Mouse (Mus musculus) embryo, embryonic 11.5 days (tissue): ENCODE data around the gene Fam120a.

Source experiments
- DNase-seq: peaks from one replicate; pipeline ENCODE4 v3.0.0-alpha.2; 2012; ENCODE audit warnings: low read depth, low spot score

Gene Fam120a

DNA sequence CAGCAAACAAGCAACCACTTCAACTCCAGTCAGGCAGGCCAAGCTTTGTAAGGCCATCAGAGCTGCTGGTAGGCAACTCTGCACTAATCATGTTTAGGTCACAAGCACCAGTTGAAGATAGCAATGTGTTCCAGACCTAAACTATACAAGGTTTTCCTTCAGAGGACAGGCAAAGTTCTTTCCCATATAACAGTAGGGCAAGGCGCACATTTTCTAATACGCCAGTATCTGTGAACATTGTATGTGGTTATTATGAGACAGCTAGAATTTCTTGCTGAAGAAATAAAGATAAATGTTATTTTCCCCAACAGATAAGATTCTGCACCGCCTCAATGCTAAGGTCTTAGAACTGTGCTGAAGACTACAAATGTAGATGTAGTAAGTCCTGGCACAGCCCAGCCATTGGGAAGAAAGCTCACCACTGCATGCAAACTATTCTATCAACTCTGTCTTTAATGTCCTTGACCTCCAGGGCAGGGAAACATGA lies 50.7 kb downstream of the Fam120a start:
- DNase-seq, result no peak

GRCm38 (mm10) chr13:48913680-48914079 lies 54.1 kb downstream of the Fam120a start:
- no peak for DNase-seq

GRCm38 (mm10) chr13:48913141-48913540 lies 54.7 kb downstream of the Fam120a start:
- DNase-seq, result no peak

GRCm38 (mm10) chr13:48911426-48911825 lies 56.4 kb downstream of the Fam120a start:
- no peak for DNase-seq

DNA sequence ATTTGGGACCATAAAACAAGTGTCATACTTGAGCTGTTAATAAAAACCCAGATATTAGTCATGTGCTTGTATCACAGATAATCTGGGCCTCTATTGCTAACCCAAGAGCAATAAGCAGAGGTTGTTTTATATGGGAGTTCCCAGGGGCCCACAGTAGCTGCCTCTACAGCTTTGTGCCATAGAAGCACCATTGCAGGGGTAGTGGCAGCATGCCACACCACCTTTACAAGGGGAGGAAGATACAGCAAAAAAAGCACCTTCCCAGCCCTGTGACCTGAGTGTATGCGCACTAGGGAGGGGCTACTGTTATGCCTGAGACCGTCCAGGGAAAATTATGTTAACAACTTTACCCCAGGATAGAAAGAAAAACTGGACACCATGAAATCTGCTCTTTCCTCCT lies 62.4 kb downstream of the Fam120a start:
- DNase-seq, result no peak

- no peak for DNase-seq
Observed at GRCm38 (mm10) chr13:48895376-48895775, 72.4 kb downstream of the Fam120a start.

DNA sequence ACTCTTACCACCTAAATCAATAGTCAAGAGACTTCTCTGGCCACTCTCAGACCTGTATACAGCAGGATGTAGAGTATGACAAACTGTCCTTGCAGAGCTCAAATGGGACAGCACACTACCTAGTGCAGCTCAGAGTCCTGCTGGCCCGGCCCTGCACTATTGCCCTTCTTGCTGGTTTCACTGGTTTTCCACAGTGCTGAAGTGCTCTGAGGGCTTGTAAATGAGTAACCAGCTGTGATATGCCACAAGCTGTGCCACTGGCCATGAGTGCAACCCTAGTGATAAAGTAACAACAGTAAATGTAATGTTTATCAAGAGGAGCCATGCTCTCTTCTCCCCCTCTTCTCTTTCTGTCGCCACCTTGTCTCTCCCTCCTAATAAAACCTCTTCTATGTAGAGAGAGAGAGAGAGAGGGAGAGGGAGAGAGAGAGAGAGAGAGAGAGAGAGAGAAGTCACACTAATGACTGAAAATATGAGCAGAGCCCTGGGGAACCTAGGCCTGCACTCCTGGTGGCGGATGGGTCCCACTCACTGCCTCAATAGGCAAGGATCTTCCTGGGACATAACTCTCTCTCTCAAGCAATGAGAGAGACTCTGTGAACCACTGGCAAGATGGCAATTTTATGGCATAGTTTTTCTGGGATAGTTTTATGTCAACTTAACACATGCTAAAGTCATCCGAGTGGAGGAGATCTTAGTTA lies 77.4 kb downstream of the Fam120a start:
- DNase-seq, result no peak

DNA sequence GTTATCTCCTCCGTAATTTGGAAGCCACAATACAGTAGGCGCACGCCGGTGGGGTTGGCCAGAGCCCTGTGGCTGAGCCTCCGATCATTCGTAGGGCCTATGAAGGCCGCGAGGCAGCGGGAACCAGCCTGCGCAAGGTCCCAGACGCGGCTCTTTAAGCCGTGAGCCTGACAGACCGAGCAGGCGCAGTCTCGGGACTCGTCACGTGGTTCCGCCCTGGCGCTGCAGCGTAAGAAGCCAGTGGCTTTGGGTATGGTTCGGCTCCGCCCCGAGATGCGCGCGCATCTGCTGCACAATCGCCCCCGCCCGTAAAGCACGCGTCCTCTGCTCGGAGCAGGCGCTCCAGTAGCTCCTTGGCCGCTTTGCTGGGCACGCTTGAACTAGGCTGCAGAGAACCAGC lies 89.3 kb downstream of the Fam120a start:
- peak; percentile 97 for DNase-seq

DNA sequence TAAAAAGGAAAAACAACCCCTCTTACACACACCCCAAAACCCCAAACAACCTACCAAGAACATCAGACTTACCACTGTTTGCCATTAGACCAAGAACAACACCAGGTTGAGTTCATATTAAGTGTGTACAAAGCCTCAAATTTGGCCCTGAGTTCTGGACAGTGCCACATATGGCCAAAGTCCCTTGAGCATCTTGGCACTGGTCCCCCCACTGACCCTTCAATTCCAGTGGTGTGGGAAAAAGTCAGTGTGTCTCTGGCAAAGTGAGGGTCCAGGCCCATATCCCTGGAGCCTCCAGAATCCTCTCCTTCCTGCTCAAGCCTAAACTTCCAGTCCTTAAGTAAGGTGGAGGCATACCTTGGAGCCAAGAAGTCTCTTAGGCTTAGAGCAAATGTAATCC lies 90.0 kb downstream of the Fam120a start:
- DNase-seq, result no peak

DNA sequence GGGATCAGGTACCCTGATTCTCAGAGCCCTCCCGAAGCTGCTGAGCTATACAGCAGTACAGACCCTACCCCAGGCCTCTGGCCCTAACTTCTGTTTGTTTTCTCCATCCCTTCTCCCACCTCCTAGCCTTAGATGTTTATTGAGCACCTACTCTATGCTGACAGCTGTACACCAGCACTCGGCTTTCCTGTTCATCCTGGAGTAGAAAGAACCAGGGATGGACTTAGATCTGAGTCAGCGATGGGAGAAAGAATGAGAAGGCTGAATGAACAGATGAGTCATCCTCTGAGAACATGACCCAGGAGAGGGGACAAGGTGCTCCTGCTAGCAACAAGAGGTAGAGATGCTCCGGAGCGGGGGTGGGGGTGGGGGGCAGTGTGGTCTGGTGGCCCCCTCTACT lies 95.1 kb downstream of the Fam120a start:
- no peak for DNase-seq

GRCm38 (mm10) chr13:48871887-48872606 lies 95.8 kb downstream of the Fam120a start:
- no peak for DNase-seq

- no peak for DNase-seq
Observed at GRCm38 (mm10) chr13:48870771-48871731, 96.8 kb downstream of the Fam120a start, which contains the start of gene Phf2. Phf2 (minus strand) TSS chr13:48871119.

- DNase-seq, result no peak
Observed at GRCm38 (mm10) chr13:48869950-48870770, 97.7 kb downstream of the Fam120a start.

DNA sequence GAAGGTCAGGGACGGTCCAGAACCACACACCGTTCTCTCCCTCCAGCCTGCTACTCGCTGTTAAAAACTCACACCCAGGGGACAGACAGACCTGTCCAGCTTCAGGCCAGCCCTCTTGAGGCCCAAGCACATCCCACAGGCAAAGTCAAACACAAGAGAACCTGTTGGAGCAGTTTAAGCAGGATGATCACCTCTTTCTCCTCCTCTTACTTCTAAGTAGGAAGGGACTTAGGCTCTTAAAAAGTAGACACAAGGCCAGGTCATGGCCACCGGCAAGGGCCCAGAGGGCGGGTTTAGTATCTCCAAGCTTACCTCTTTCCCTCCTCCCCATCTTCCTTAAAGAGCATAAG lies 98.2 kb downstream of the Fam120a start:
- no peak for DNase-seq

- DNase-seq, result no peak
Observed at GRCm38 (mm10) chr13:48869088-48869487, 98.7 kb downstream of the Fam120a start.

DNA sequence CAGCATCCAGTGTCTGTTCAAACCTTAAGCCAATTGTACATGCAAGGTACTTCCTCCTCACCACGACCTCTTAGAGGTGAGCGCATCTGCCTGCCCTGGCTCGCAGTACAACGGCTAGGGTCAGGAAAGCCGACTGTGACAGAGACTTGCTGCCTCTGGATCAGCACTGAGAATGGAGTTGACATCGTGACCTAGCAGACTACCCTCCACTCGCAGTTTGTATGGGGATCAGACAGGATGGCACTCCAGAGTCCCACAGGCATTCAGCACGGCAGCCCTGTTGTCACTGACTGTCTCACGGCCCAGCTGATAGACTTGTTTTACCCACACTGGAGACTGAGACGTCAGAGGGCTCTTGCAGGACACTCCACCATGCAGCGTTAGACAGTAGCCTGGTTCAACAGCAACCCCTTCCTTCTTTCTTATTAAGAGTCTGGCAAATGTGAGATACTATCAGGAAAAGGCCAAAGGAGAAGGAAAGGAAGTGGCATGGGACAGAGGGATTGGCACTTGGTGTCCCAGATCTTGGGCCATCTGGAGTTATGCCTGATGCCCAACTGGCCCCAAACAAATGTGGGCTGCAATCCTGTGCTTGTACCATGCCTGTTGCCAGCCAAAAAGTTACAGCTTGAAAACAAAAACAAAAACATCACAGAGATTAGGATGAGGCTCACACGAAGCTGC lies 103.0 kb downstream of the Fam120a start:
- DNase-seq, result no peak

DNA sequence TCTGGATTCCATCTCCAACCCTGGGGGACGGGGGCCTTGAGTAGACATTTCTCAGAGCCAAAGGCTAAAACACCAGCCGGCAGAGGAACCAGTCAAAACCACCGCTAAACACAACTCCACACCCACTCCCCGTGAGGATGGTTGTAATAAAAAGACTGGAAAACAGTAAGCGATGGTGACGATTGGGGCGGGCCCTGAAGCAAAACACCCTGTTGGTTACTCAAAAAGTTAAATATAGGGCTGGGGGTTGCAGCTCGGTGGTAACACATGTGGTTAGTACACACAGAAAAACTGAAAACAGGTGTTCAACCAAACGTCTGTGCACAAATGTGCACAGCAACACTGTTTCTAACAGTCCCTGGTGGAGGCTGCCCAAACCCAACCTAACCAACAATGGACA lies 104.3 kb downstream of the Fam120a start:
- DNase-seq, result no peak

DNA sequence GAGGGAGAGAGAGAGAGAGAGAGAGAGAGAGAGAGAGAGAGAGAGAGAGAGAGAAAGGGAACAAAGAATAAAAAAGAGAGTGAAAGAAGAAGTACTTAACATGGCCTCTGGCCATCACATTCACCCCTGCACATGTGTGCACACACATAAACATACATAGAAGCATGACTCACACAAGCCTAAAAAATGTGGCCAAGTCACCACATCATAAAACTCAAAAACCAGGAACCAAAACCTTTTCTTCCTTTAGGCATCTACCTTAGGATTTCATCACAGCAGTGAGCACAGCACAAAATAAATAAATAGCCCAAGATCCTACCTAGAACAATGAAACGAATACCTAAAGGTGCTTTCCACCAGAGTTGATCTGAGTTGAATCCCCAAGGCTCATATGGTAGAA lies 105.9 kb downstream of the Fam120a start:
- DNase-seq, result no peak

DNA sequence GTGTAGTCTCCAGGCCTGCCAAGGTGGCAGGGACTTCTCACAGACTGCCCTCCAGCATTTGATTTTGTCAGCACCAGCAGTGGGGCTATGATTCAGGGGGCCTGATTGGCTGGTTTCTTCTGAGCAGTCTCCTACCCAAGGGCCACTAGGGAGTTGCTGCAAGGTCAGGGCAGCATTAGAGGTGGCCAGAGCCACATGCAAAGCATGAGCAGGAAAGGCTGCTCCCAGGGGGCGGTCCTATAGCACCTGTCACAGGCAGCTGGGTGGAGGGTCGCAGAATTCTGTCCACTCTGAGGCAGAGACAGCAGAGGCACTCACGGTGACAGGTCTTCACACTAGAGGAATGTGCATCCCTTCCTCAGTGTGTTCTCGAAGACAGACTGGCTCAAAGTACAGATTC lies 109.0 kb downstream of the Fam120a start:
- DNase-seq, result no peak

- no peak for DNase-seq
Observed at GRCm38 (mm10) chr13:48858054-48858453, 109.8 kb downstream of the Fam120a start.
